Mouse (Mus musculus) neural tube, embryonic 15.5 days (tissue): ENCODE measurements around the gene Dbnl. TPM values are rescaled to one million over a fixed set of nuclear protein-coding genes. Genes with fewer than 3 reads are reported as not detected.

Source experiments
- ATAC-seq: fragments of 200-750 bp; cut with Nextera tagmentation; 2 replicates; pipeline ENCODE4 v1.8.0; 2017; ENCODE audit warnings: mild to moderate bottlenecking, moderate TSS enrichment, moderate library complexity; ENCODE audit not compliant: low FRiP score
- H3K27ac ChIP-seq: fragments of 300-500 bp; sonication (generic); replicated peaks from 2 replicates; pipeline ENCODE4 v1.5.1; 2015; ENCODE audit warnings: mild to moderate bottlenecking, inconsistent platforms
- H3K27me3 ChIP-seq: fragments of 300-500 bp; sonication (generic); replicated peaks from 2 replicates; pipeline ENCODE4 v1.6.1; 2015; ENCODE audit warnings: inconsistent platforms
- H3K36me3 ChIP-seq: fragments of 300-500 bp; sonication (generic); 2 replicates; pipeline ENCODE4 v1.6.1; 2015; ENCODE audit warnings: inconsistent platforms
- H3K4me1 ChIP-seq: fragments of 300-500 bp; sonication (generic); 2 replicates; pipeline ENCODE4 v1.6.1; 2015; ENCODE audit warnings: inconsistent platforms
- H3K4me2 ChIP-seq: fragments of 300-500 bp; sonication (generic); 2 replicates; pipeline ENCODE4 v1.6.1; 2015; ENCODE audit warnings: inconsistent platforms, mild to moderate bottlenecking, moderate library complexity
- H3K4me3 ChIP-seq: fragments of 300-500 bp; sonication (generic); replicated peaks from 2 replicates; pipeline ENCODE4 v1.5.1; 2015; ENCODE audit warnings: mild to moderate bottlenecking, inconsistent platforms
- H3K9ac ChIP-seq: fragments of 300-500 bp; sonication (generic); replicated peaks from 2 replicates; pipeline ENCODE4 v1.6.1; 2015; ENCODE audit warnings: mild to moderate bottlenecking, inconsistent platforms
- H3K9me3 ChIP-seq: fragments of 300-500 bp; sonication (generic); replicated peaks from 2 replicates; pipeline ENCODE4 v1.6.1; 2016; ENCODE audit warnings: inconsistent platforms
- WGBS: fragments of 180-500 bp; shearing (Covaris S2); methylation state at CpG from one replicate; pipeline ENCODE4 v1.1.7; 2015; ENCODE audit warnings: mixed read lengths; 5-methylcytosine and 5-hydroxymethylcytosine counted together
- polyA plus RNA-seq: library from polyadenylated mRNA; unstranded; fragments of >200 nt; fragmentation: Nextera tagmentation; extraction: Ambion mirVana; gene quantifications from 2 replicates; pipeline ENCODE4 v1.2.1, GENCODE M21; 2015

The Dbnl gene
- polyA plus RNA-seq, result 131 and 142 TPM in 2 replicates

DNA sequence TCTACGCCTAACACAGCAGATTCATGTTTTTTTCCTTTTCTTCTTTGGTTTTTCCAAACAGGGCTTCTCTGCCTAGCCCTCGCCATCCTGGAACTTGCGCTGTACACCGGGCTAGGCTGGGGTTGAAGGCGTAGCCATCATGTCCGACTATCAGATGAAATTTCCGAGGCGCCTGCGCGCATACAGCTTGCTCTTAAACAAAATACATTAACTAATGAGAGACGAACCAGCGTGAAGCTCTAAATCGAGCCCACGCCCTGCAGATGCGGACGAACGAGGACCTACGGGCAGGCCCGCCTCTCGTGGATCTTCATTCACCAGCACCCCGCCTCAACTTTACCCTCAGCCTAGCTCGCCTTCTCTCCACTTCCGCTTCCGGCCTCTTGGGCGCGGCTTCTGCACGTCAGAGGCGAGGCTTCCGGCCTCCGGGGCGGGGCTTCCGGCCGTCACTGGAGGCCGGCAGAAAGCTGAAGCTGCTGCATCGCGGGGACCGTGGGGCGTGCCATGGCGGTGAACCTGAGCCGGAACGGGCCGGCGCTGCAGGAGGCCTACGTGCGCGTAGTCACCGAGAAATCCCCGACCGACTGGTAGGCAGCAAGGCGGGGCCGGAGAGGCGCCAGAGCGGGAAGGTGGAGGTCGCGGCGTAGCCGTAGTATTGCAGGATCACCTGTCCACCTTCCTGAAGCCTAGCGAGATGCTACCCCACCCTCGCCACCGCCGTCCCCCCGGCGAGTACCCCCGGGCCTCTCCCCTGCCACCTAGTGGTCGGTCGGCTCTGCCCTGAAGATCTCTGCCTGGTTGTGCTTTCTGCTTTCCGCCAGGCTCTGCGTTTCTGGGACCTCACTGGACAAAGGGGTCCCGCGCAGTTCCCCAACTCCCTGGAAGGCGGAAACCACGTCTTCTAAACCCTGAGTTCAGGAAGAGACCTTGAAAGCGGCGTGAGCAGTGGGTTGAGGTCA, at the start of gene Dbnl:
Gene Dbnl (plus strand): TSS at position 433 of the 959 bp plus-strand sequence.
- Histone ChIP-seq H3K4me2 (peak within 1 kb of the TSS; percentile 93), H3K27me3 (no peaks in the 10 kb centered on the region), H3K9ac (peak within 1 kb of the TSS; percentile 84), H3K4me1 (peaks cover 26% of the 10 kb centered on the region), H3K27ac (peak within 1 kb of the TSS; percentile 93), H3K4me3 (peak within 1 kb of the TSS; percentile 94), H3K9me3 (no peaks in the 10 kb centered on the region), H3K36me3 (peaks cover 20% of the 10 kb centered on the region)
- peak; percentile 96 for ATAC-seq
- WGBS, result under 1% methylated on average over 74 of the region's 74 CpGs

DNA sequence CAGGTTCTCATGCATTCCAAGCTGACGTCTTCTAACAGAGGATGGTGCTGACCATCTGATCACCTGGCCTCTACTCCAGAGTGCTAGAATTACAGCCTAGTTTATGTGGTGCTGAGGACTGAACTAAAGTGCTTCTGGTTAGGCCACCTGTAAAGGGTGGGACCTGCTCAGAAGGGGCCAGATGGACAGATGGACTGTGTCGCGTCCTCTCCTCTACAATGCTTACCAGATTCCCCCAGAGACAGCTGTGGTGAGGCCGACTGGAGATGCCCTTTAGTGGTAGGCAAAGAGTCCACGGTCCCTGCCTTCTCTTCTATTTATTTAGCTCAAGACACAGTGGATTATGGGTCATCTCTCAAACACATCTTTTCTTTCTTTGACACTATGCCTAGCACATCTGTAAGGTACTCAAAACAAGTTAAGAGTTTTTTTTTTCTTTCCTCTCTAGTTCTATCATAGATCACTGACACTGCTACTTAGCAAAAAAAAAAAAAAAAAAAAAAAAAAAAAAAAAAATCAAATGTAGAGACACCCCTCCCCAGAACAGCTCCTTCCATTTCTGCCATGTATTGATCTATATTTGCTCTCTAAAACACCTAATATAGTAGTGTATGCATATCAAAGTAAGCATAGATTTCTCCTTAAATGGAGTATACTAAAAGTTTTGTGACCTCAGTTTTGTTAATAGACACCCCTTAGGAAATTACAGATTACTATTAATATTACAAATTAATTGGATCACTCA, 49.2 kb upstream of the Dbnl start:
- H3K4me2 ChIP-seq, result no peak overlapping the region
- no peak overlapping the region for H3K9ac ChIP-seq
- H3K36me3 ChIP-seq, result no peaks in the 10 kb centered on the region
- no peak for ATAC-seq
- no peak overlapping the region for H3K27ac ChIP-seq
- WGBS, result 80% methylated on average over 5 of the region's 5 CpGs
- no peak overlapping the region for H3K4me3 ChIP-seq
- peaks cover 7% of the 10 kb centered on the region for H3K4me1 ChIP-seq
- no peaks in the 10 kb centered on the region for H3K27me3 ChIP-seq
- H3K9me3 ChIP-seq, result no peaks in the 10 kb centered on the region

DNA sequence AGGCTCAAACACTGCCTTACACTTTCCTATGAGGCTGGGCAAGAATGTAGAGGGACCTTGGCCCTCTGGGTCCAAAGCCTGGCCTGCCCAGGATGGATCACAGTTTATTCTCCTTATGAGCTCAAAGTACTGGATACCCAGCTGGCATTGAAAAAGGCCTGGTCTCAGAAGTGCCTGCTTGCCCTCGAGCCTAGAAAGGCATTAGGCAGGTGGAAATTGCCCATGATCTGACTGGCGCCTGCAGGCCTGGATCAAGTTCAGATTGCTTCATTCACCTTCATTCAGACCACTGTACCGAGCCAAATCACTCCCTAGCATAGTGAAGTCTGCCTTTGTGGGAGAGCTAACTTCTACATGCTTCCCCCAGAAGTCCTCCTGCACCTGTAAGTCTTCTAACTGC, 48.4 kb upstream of the Dbnl start:
- H3K9me3 ChIP-seq, result no peaks in the 10 kb centered on the region
- peak overlapping the region; percentile 24 for H3K9ac ChIP-seq
- no peaks in the 10 kb centered on the region for H3K36me3 ChIP-seq
- H3K4me3 ChIP-seq, result peak overlapping the region; percentile 91
- peak overlapping the region; percentile 88 for H3K4me2 ChIP-seq
- H3K4me1 ChIP-seq, result peaks cover 7% of the 10 kb centered on the region
- H3K27ac ChIP-seq, result no peak overlapping the region
- no peaks in the 10 kb centered on the region for H3K27me3 ChIP-seq
- WGBS, result 52% methylated on average over 3 of the region's 3 CpGs
- no peak for ATAC-seq

DNA sequence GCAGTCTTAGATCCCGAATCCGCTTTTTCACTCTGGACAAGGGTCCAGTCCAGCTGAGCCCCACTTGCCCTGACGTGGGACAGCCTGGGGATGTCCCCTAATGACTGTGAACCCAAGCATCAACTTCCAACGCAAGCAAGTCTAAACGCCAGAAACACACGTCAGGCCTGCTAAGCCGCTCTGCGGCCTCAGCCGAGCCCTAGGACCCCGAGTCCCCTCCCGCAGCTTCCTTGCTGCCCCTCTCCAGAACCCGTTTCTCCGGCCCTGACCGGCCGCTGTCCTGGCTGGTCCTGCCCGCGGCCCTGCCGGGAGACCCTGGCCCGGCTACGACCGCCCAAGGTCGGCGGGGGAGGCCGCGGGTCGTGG, 47.7 kb upstream of the Dbnl start:
- peak overlapping the region; percentile 85 for H3K27ac ChIP-seq
- peak overlapping the region; percentile 91 for H3K4me3 ChIP-seq
- H3K36me3 ChIP-seq, result no peaks in the 10 kb centered on the region
- peak overlapping the region; percentile 95 for H3K9ac ChIP-seq
- H3K4me2 ChIP-seq, result peak overlapping the region; percentile 88
- no peaks in the 10 kb centered on the region for H3K27me3 ChIP-seq
- under 1% methylated on average over 26 of the region's 26 CpGs for WGBS
- ATAC-seq, result peak; percentile 77
- H3K4me1 ChIP-seq, result peaks cover 7% of the 10 kb centered on the region
- no peaks in the 10 kb centered on the region for H3K9me3 ChIP-seq

DNA sequence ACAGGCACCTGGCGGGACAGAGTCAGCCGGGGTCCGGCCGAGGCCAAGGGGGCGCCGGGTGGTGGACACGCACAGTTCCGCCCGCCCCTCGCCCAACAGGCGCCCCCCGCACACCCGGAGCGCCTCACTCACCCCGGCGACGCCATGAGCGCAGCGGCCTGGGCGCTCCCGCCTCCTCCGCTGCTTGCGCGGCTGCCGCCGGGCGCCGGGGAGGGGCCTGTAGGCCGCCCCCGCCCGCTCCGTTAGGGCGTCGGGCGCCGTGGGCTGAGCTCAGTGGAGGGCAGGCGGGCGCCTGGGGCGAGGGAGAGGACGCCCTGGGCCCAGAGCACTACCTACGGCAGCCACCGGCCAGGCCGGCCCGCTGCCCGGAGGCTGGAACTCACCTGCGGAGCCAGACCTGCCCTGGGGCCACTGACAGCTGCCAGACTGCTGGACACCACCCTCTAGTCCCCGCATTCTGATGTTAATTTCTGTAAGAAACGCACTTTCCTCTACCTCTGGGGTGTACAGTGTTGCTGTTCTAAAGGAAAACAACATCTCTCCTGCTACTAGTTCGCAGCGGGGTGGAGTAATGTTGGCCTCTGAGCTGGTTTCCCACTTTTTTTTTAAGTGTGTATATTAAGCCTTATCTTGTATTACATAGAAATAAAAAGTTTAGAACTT, 47.2 kb upstream of the Dbnl start:
- ATAC-seq, result peak; percentile 92
- no peaks in the 10 kb centered on the region for H3K36me3 ChIP-seq
- under 1% methylated on average over 18 of the region's 50 CpGs for WGBS
- H3K9ac ChIP-seq, result peak overlapping the region; percentile 95
- peak overlapping the region; percentile 88 for H3K4me2 ChIP-seq
- no peaks in the 10 kb centered on the region for H3K27me3 ChIP-seq
- H3K27ac ChIP-seq, result peak overlapping the region; percentile 85
- peak overlapping the region; percentile 91 for H3K4me3 ChIP-seq
- no peaks in the 10 kb centered on the region for H3K9me3 ChIP-seq
- H3K4me1 ChIP-seq, result peaks cover 7% of the 10 kb centered on the region

DNA sequence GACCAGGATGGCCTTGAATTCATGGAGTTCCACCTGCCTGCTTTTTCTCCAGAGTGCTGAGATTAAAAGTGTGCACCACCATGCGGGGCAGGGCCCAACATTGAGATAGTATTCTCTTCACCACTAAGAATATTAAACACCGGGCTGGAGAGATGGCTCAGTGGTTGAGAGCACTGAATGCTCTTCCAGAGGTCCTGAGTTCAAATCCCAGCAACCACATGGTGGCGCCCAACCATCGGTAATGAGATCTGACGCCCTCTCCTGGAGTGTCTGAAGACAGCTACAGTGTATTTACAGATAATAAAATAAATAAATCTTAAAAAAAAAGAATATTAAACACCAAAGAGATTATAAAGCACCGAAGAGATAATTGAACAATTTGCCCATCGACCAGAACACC, 46.2 kb upstream of the Dbnl start:
- no peak overlapping the region for H3K9ac ChIP-seq
- ATAC-seq, result no peak
- H3K9me3 ChIP-seq, result no peaks in the 10 kb centered on the region
- H3K4me2 ChIP-seq, result no peak overlapping the region
- no peaks in the 10 kb centered on the region for H3K27me3 ChIP-seq
- H3K27ac ChIP-seq, result no peak overlapping the region
- H3K4me3 ChIP-seq, result no peak overlapping the region
- peaks cover 7% of the 10 kb centered on the region for H3K4me1 ChIP-seq
- no peaks in the 10 kb centered on the region for H3K36me3 ChIP-seq
- WGBS, result 78% methylated on average over 7 of the region's 7 CpGs

DNA sequence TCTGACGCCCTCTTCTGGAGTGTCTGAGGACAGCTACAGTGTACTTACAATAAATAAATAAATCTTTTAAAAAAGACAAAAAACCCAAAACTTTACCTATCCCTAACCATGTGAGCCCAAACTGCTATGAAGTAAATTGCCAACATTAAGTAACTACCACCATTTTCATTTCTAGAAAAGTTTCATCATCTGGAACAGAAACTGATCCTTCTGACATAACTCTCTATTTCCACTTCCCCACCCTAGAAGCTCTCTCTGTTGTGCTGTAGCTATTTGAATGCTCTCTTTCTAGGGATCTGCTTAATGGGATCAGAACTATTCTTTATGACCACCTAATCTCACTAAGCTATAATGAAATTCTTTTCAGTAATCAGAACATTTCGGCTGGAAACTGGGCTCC, 43.3 kb upstream of the Dbnl start:
- no peak for ATAC-seq
- 88% methylated on average over 2 of the region's 2 CpGs for WGBS
- Histone ChIP-seq H3K27me3 (no peaks in the 10 kb centered on the region), H3K27ac (no peak overlapping the region), H3K9ac (no peak overlapping the region), H3K9me3 (no peaks in the 10 kb centered on the region), H3K36me3 (no peaks in the 10 kb centered on the region), H3K4me2 (no peak overlapping the region), H3K4me1 (peaks cover 2% of the 10 kb centered on the region), H3K4me3 (no peak overlapping the region)

DNA sequence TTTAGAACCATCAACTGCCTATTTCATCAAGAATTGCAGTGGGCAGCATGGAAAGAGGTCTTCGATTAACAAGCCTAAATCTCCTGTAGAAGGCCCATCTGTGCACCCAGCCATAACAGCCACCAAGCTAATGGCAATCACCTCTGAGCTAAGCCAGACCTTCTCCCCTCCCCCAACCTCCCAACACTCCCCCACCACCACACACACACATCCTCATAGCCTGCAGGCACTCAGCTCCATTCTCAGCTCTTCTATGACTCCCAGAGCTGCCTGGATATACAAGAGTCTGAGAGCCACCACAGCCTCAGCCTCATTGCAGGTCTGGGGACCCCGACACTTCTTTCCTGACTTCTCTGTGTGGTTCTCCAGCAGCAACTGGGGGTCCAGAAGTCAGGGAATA, 34.5 kb upstream of the Dbnl start:
- H3K9ac ChIP-seq, result no peak overlapping the region
- H3K4me3 ChIP-seq, result no peak overlapping the region
- H3K9me3 ChIP-seq, result 0 out of 2 replicates have a peak, but pooled peaks cover 4% of the 10 kb centered on the region
- ATAC-seq, result no peak
- no peaks in the 10 kb centered on the region for H3K27me3 ChIP-seq
- no peaks in the 10 kb centered on the region for H3K4me1 ChIP-seq
- no peak overlapping the region for H3K27ac ChIP-seq
- WGBS, result 87% methylated on average over 2 of the region's 2 CpGs
- H3K36me3 ChIP-seq, result 0 out of 2 replicates have a peak, but pooled peaks cover 3% of the 10 kb centered on the region
- H3K4me2 ChIP-seq, result no peak overlapping the region

DNA sequence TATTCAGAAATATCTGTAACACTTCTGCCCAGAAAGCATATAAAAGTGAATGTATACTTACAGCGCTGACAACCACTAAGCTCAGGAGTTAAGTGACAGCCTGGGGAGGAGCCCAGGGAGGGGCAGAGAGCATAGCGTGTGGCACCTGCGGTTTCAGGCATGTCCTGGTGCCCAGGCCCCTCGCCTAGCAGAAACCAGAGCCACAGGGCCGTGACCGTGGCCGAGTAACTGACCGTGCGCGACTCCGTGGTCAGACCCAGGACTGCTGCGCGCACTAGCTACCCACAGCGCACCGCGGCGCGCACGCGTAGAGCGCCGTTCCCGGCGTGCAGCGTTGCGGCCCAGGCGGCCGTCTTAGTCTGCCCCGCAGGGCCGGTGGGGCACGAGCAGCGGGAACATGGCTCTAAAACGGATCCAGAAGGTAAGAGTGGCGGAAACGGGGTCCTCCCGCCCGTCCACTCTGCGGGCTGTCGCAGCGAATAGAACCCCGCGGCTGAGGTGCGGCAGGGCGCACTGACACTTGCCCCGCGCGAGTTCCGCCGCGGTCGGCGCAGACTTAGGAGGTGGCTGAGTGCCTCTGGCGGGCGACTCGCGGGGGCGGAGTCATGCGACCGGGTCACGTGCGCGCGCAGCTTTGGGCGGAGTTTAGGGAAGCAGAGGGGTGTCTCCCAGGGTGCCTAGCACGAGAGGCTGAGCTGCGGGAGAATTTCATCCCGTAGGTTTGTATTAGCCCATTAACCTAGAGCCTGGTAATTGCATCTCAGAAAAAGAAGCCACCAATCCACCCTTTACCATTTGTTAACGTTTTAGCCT, 26.3 kb upstream of the Dbnl start, which contains the start of gene Urgcp:
Gene Urgcp (minus strand): TSS at position 557 of the 813 bp plus-strand sequence.
- under 1% methylated on average over 68 of the region's 68 CpGs for WGBS
- peak within 1 kb of the TSS; percentile 65 for H3K4me2 ChIP-seq
- peak within 1 kb of the TSS; percentile 97 for H3K27ac ChIP-seq
- peak within 1 kb of the TSS; percentile 85 for H3K4me3 ChIP-seq
- no peaks in the 10 kb centered on the region for H3K9me3 ChIP-seq
- peaks cover 17% of the 10 kb centered on the region for H3K4me1 ChIP-seq
- H3K9ac ChIP-seq, result peak within 1 kb of the TSS; percentile 91
- H3K36me3 ChIP-seq, result 0 out of 2 replicates have a peak, but pooled peaks cover 3% of the 10 kb centered on the region
- H3K27me3 ChIP-seq, result no peaks in the 10 kb centered on the region
- ATAC-seq, result peak; percentile 98

DNA sequence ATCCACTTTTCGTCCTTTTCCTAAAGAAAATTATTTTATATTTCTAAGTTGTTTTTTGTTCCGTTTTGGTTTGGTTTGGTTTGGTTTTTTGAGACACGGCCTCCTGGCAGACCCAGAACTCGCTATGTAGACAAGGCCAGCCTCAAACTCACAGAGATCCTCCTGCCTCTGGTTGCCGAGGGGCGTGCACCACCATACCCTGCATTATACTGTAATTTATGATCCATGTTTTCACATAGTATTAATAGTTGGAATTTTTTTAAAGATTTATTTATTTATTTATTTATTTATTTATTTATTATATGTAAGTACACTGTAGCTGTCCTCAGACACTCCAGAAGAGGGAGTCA, 25.7 kb upstream of the Dbnl start:
- ATAC-seq, result peak; percentile 49; the same call in 1 of the 2 replicates
- Histone ChIP-seq H3K36me3 (no peaks in the 10 kb centered on the region), H3K9me3 (no peaks in the 10 kb centered on the region), H3K4me1 (peaks cover 17% of the 10 kb centered on the region), H3K27me3 (no peaks in the 10 kb centered on the region), H3K9ac (peak overlapping the region; percentile 91), H3K27ac (peak overlapping the region; percentile 97), H3K4me3 (peak overlapping the region; percentile 85), H3K4me2 (peak overlapping the region; percentile 65)
- 12% methylated on average over 6 of the region's 6 CpGs for WGBS

DNA sequence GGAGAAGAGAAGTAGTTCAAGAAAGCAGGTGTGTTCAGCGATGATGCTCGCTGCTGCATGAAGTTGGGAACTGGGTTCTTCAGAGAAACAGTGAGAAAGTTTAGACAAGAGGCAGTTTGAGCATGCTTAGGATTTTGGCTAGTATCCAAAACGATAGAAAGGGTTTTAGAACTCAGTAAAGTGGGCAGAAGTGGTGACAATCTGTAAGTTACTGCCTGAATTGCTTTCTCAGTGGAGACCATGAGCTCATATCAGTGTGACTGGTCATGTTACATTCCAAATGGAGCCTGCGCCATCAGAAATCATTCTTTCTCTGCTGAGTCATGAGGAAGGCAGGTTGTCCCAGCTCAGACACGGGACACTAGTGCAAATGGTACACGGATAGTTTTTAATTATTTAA, 22.3 kb upstream of the Dbnl start:
- H3K9ac ChIP-seq, result no peak overlapping the region
- no peaks in the 10 kb centered on the region for H3K9me3 ChIP-seq
- no peak overlapping the region for H3K27ac ChIP-seq
- no peaks in the 10 kb centered on the region for H3K27me3 ChIP-seq
- WGBS, result 89% methylated on average over 6 of the region's 6 CpGs
- peaks cover 20% of the 10 kb centered on the region for H3K36me3 ChIP-seq
- H3K4me3 ChIP-seq, result no peak overlapping the region
- no peak for ATAC-seq
- H3K4me1 ChIP-seq, result peaks cover 7% of the 10 kb centered on the region
- no peak overlapping the region for H3K4me2 ChIP-seq
